In genomic region chr11:53742353-53742752, GRCm38 (mm10) we compare ENCODE assay signal across 15 mouse cellular contexts. TPM values are rescaled to one million over a fixed set of nuclear protein-coding genes. Genes with fewer than 3 reads are reported as not detected.
A peak's percentile ranks its signal among the peaks of the same experiment; 100 is the strongest.
DNase-seq lines count a peak whose midpoint lies in the region; ATAC-seq and TF ChIP-seq lines count a peak whose summit lies in the region.
"Had no signal": no experiment of that assay in that cellular context is flagged by ENCODE, and none has a peak within 500 bp of the region (broad histone marks: within the 10 kb centered on the region; RNA-seq: fewer than 3 reads in every experiment).

No protein-coding gene starts in this region.

- no peaks in the 10 kb centered on the region for H3K4me1 ChIP-seq in heart, embryonic 11.5 days (ENCODE audit: control insufficient read depth, insufficient read depth, low read length)
- no peaks in the 10 kb centered on the region for H3K4me1 ChIP-seq in liver, postnatal 0 days (ENCODE audit: insufficient read depth)
- H3K4me1 ChIP-seq in liver, embryonic 12.5 days: no peaks in the 10 kb centered on the region
- H3K4me1 ChIP-seq in small intestine, adult 2 months (ENCODE audit: control insufficient read depth, insufficient read depth, insufficient read length, low read length): no peaks in the 10 kb centered on the region
- H3K4me1 ChIP-seq in hindbrain, embryonic 16.5 days (ENCODE audit: control insufficient read depth, insufficient read depth, low read depth, low read length): no peaks in the 10 kb centered on the region
- H3K4me1 ChIP-seq: forebrain, embryonic 13.5 days had no signal

- no peak overlapping the region for H3K4me2 ChIP-seq in heart, embryonic 11.5 days
- H3K4me2 ChIP-seq in liver, postnatal 0 days (ENCODE audit: low read depth, low read length): no peak overlapping the region
- H3K4me2 ChIP-seq in liver, embryonic 12.5 days: no peak overlapping the region
- no peak overlapping the region for H3K4me2 ChIP-seq in hindbrain, embryonic 16.5 days (ENCODE audit: low read length)
- H3K4me2 ChIP-seq: forebrain, embryonic 13.5 days had no signal

- TF ChIP-seq POLR2A in small intestine, adult 2 months (IDR thresholded peaks at IDR 0.05; ENCODE audit: low read depth, low read length): no peak

- no peak for TF ChIP-seq EP300 in liver, postnatal 0 days (IDR thresholded peaks at IDR 0.05; ENCODE audit: low read depth)

- WGBS in heart, embryonic 11.5 days (ENCODE audit: insufficient replicate concordance): 7% methylated on average over 5 of the region's 5 CpGs
- 49% methylated on average over 5 of the region's 5 CpGs for WGBS in liver, postnatal 0 days (ENCODE audit: insufficient replicate concordance)
- 37% methylated on average over 5 of the region's 5 CpGs for WGBS in liver, embryonic 12.5 days (ENCODE audit: insufficient replicate concordance)
- WGBS in small intestine, adult 2 months: 65% methylated on average over 5 of the region's 5 CpGs
- WGBS in hindbrain, embryonic 16.5 days: 38% methylated on average over 5 of the region's 5 CpGs

- H3K36me3 ChIP-seq in heart, embryonic 11.5 days (ENCODE audit: control insufficient read depth, insufficient read depth, low read length): no peaks in the 10 kb centered on the region
- no peaks in the 10 kb centered on the region for H3K36me3 ChIP-seq in liver, postnatal 0 days (replicated peaks; ENCODE audit: insufficient read depth, low read length)
- H3K36me3 ChIP-seq in liver, embryonic 12.5 days: no peaks in the 10 kb centered on the region
- no peaks in the 10 kb centered on the region for H3K36me3 ChIP-seq in small intestine, adult 2 months (ENCODE audit: control insufficient read depth, insufficient read depth, low read length)
- H3K36me3 ChIP-seq in hindbrain, embryonic 16.5 days (ENCODE audit: control insufficient read depth, insufficient read depth, low read length): no peaks in the 10 kb centered on the region

- H3K9ac ChIP-seq in heart, embryonic 11.5 days (ENCODE audit: low read depth, low read length): no peak overlapping the region
- H3K9ac ChIP-seq in liver, postnatal 0 days (replicated peaks): no peak overlapping the region
- H3K9ac ChIP-seq in liver, embryonic 12.5 days: no peak overlapping the region
- no peak overlapping the region for H3K9ac ChIP-seq in hindbrain, embryonic 16.5 days (ENCODE audit: low read depth, low read length)
- H3K9ac ChIP-seq: forebrain, embryonic 13.5 days had no signal

- H3K4me3 ChIP-seq in heart, embryonic 11.5 days (ENCODE audit: low read depth, low read length): no peak overlapping the region
- H3K4me3 ChIP-seq in liver, postnatal 0 days (ENCODE audit: low read depth, low read length): no peak overlapping the region
- no peak overlapping the region for H3K4me3 ChIP-seq in liver, embryonic 12.5 days
- H3K4me3 ChIP-seq in small intestine, adult 2 months (ENCODE audit: low read depth, low read length): no peak overlapping the region
- H3K4me3 ChIP-seq in hindbrain, embryonic 16.5 days (ENCODE audit: low read length): no peak overlapping the region
- H3K4me3 ChIP-seq: forebrain, embryonic 13.5 days had no signal

- intact Hi-C loops in heart, postnatal 25 days (cut with DNase I): no loop called here

- TF ChIP-seq CTCF in liver, postnatal 0 days (IDR thresholded peaks at IDR 0.05; ENCODE audit: low read depth): peak; percentile 38
- TF ChIP-seq CTCF in small intestine, adult 2 months (IDR thresholded peaks at IDR 0.05; ENCODE audit: extremely low read depth, insufficient read length, insufficient replicate concordance, low read depth, low read length): peak; percentile 5; the same call in 1 of the 2 replicates

- no peaks in the 10 kb centered on the region for H3K27me3 ChIP-seq in heart, embryonic 11.5 days (ENCODE audit: control insufficient read depth, insufficient read depth, low read length)
- no peaks in the 10 kb centered on the region for H3K27me3 ChIP-seq in liver, postnatal 0 days (ENCODE audit: insufficient read depth, low read length)
- no peaks in the 10 kb centered on the region for H3K27me3 ChIP-seq in liver, embryonic 12.5 days (replicated peaks)
- H3K27me3 ChIP-seq in small intestine, adult 2 months (ENCODE audit: control insufficient read depth, insufficient read depth, low read length): no peaks in the 10 kb centered on the region
- no peaks in the 10 kb centered on the region for H3K27me3 ChIP-seq in hindbrain, embryonic 16.5 days (replicated peaks; ENCODE audit: control insufficient read depth, insufficient read depth, low read length)
- H3K27me3 ChIP-seq: forebrain, embryonic 13.5 days had no signal

- H3K9me3 ChIP-seq in heart, embryonic 11.5 days (replicated peaks; ENCODE audit: control insufficient read depth, low read length): no peaks in the 10 kb centered on the region
- no peaks in the 10 kb centered on the region for H3K9me3 ChIP-seq in liver, postnatal 0 days (ENCODE audit: low read length)
- H3K9me3 ChIP-seq in liver, embryonic 12.5 days (replicated peaks): no peaks in the 10 kb centered on the region
- no peaks in the 10 kb centered on the region for H3K9me3 ChIP-seq in hindbrain, embryonic 16.5 days (ENCODE audit: control insufficient read depth, low read length)
- H3K9me3 ChIP-seq: forebrain, embryonic 13.5 days had no signal

- no peak overlapping the region for H3K27ac ChIP-seq in heart, embryonic 11.5 days (ENCODE audit: low read depth, low read length)
- H3K27ac ChIP-seq in liver, postnatal 0 days (ENCODE audit: low read depth): no peak overlapping the region
- no peak overlapping the region for H3K27ac ChIP-seq in liver, embryonic 12.5 days
- H3K27ac ChIP-seq in small intestine, adult 2 months (ENCODE audit: insufficient read depth, low read depth, low read length): no peak overlapping the region
- no peak overlapping the region for H3K27ac ChIP-seq in hindbrain, embryonic 16.5 days (ENCODE audit: low read depth, low read length)
- H3K27ac ChIP-seq: forebrain, embryonic 13.5 days had no signal

- DNase-seq in heart, adult 18-20 months: peak; percentile 45 to 50
- no peak for DNase-seq in liver, postnatal 0 days
- DNase-seq in heart, postnatal 25 days (ENCODE audit: low spot score): peak; percentile 11
- DNase-seq in testis, postnatal 14 days (ENCODE audit: low spot score): no peak
- DNase-seq: kidney, adult 11 months had no signal

- ATAC-seq in heart, embryonic 11.5 days (replicated peaks; ENCODE audit: insufficient number of reproducible peaks, low FRiP score, low TSS enrichment): no peak
- ATAC-seq in liver, postnatal 0 days: no peak
- no peak for ATAC-seq in liver, embryonic 12.5 days
- no peak for ATAC-seq in hindbrain, embryonic 16.5 days
- ATAC-seq: forebrain, embryonic 13.5 days had no signal

RNA-seq across cellular contexts. Expression of gene Il5, which starts 21.8 kb away (rescaled TPM):
- total RNA-seq in heart, adult 18-20 months (2021): not detected
- polyA plus RNA-seq in heart, embryonic 11.5 days (2014; fragmentation: Nextera tagmentation; extraction: Ambion mirVana): not detected in 2 replicates
- polyA plus RNA-seq in liver, postnatal 0 days (2015; fragmentation: Nextera tagmentation; extraction: Ambion mirVana): not detected in 2 replicates
- polyA plus RNA-seq in liver, embryonic 12.5 days (2016; fragmentation: Nextera tagmentation; extraction: Ambion mirVana): not detected in 2 replicates
- not detected for total RNA-seq in heart, postnatal 25 days (2021)
- not detected in 2 replicates for polyA plus RNA-seq in small intestine, adult 2 months (2012; rRNA removed)
- not detected in 2 replicates for polyA plus RNA-seq in hindbrain, embryonic 16.5 days (2015; fragmentation: Nextera tagmentation; extraction: Ambion mirVana)
- total RNA-seq: gastrocnemius, postnatal 4 days; left cerebral cortex, postnatal 14 days had no signal
- polyA plus RNA-seq: embryonic facial prominence, embryonic 11.5 days; forebrain, embryonic 13.5 days; liver, embryonic 16.5 days had no signal

RNA-seq across cellular contexts. Expression of gene Irf1, which starts 27.5 kb away (rescaled TPM):
- total RNA-seq in heart, adult 18-20 months (2021): 10 to 100 TPM; 18.7 to 23.9 TPM
- 8.5 and 8.8 TPM in 2 replicates for polyA plus RNA-seq in heart, embryonic 11.5 days (2014; fragmentation: Nextera tagmentation; extraction: Ambion mirVana)
- polyA plus RNA-seq in liver, postnatal 0 days (2015; fragmentation: Nextera tagmentation; extraction: Ambion mirVana): 22.0 and 24.5 TPM in 2 replicates
- 7.3 and 7.5 TPM in 2 replicates for polyA plus RNA-seq in liver, embryonic 12.5 days (2016; fragmentation: Nextera tagmentation; extraction: Ambion mirVana)
- 10 to 100 TPM; 13.7 to 21.1 TPM for total RNA-seq in heart, postnatal 25 days (2021)
- polyA plus RNA-seq in small intestine, adult 2 months (2012; rRNA removed): 93.3 and 233 TPM in 2 replicates
- polyA plus RNA-seq in hindbrain, embryonic 16.5 days (2015; fragmentation: Nextera tagmentation; extraction: Ambion mirVana): 3.5 and 3.9 TPM in 2 replicates

RNA-seq across cellular contexts. Expression of gene Gm17334, which starts 30.6 kb away (rescaled TPM):
- total RNA-seq in heart, adult 18-20 months (2021): under 1 TPM in 1 of 2 experiments, not detected in 1; 0.30 TPM
- polyA plus RNA-seq in heart, embryonic 11.5 days (2014; fragmentation: Nextera tagmentation; extraction: Ambion mirVana): 0.24 TPM in 1 of 2 replicates, not detected in the other
- polyA plus RNA-seq in liver, postnatal 0 days (2015; fragmentation: Nextera tagmentation; extraction: Ambion mirVana): 0.12 and 0.23 TPM in 2 replicates
- 0.13 TPM in 1 of 2 replicates, not detected in the other for polyA plus RNA-seq in liver, embryonic 12.5 days (2016; fragmentation: Nextera tagmentation; extraction: Ambion mirVana)
- total RNA-seq in heart, postnatal 25 days (2021): under 1 TPM in 1 of 2 experiments, not detected in 1; 0.31 TPM
- 0.25 and 1.6 TPM in 2 replicates for polyA plus RNA-seq in small intestine, adult 2 months (2012; rRNA removed)
- not detected in 2 replicates for polyA plus RNA-seq in hindbrain, embryonic 16.5 days (2015; fragmentation: Nextera tagmentation; extraction: Ambion mirVana)
- polyA plus RNA-seq: embryonic facial prominence, embryonic 11.5 days; forebrain, embryonic 13.5 days; testis, adult 2 months had no signal

RNA-seq across cellular contexts. Expression of gene Rad50, which starts 35.2 kb away (rescaled TPM):
- 1 to 10 TPM; 8.0 to 8.6 TPM for total RNA-seq in heart, adult 18-20 months (2021)
- 19.5 and 22.4 TPM in 2 replicates for polyA plus RNA-seq in heart, embryonic 11.5 days (2014; fragmentation: Nextera tagmentation; extraction: Ambion mirVana)
- 9.7 and 11.1 TPM in 2 replicates for polyA plus RNA-seq in liver, postnatal 0 days (2015; fragmentation: Nextera tagmentation; extraction: Ambion mirVana)
- polyA plus RNA-seq in liver, embryonic 12.5 days (2016; fragmentation: Nextera tagmentation; extraction: Ambion mirVana): 25.6 TPM in 2 replicates
- 1 to 10 TPM; 6.3 to 6.7 TPM for total RNA-seq in heart, postnatal 25 days (2021)
- 0.98 and 2.7 TPM in 2 replicates for polyA plus RNA-seq in small intestine, adult 2 months (2012; rRNA removed)
- 11.7 and 12.3 TPM in 2 replicates for polyA plus RNA-seq in hindbrain, embryonic 16.5 days (2015; fragmentation: Nextera tagmentation; extraction: Ambion mirVana)

Comparison
In these comparisons a context has a peak if more than half of its experiments do, and no peak if none do; other contexts are left out.
1. DNase-seq: peak in heart, adult 18-20 months (2 of 2) and heart, postnatal 25 days (single experiment); none in liver, postnatal 0 days (single experiment) and testis, postnatal 14 days (single experiment).